Mouse (Mus musculus): ENCODE measurements around the gene Gm10260. TPM values are rescaled to one million over a fixed set of nuclear protein-coding genes. Genes with fewer than 3 reads are reported as not detected.

Gene Gm10260
- total RNA-seq (2021) (100 to 1,000 TPM; 214 to 241 TPM), polyA plus RNA-seq (2012; rRNA removed) (2.4 and 5.4 TPM in 2 replicates)
- long read RNA-seq, partial matches to known transcripts = 0 of 1 reads
- long read RNA-seq, other reads (novel, unspliced or antisense) = 0 of 1 reads

GRCm38 (mm10) chr13:97760532-97760931 lies at the start of gene Gm10260:
Gm10260 (minus strand) TSS chr13:97760632.
- DNase-seq = no peak

- no peak for DNase-seq
Observed at GRCm38 (mm10) chr13:97809828-97810227, 49.4 kb upstream of the Gm10260 start.

- DNase-seq = no peak
Observed at GRCm38 (mm10) chr13:97805907-97806306, 45.5 kb upstream of the Gm10260 start.

GRCm38 (mm10) chr13:97802386-97802785 lies 42.0 kb upstream of the Gm10260 start:
- DNase-seq = no peak

- no peak for DNase-seq
Observed at GRCm38 (mm10) chr13:97797462-97797861, 37.0 kb upstream of the Gm10260 start.

- no peak for DNase-seq
Observed at GRCm38 (mm10) chr13:97794780-97795179, 34.3 kb upstream of the Gm10260 start.

GRCm38 (mm10) chr13:97793932-97794331 lies 33.5 kb upstream of the Gm10260 start:
- no peak for DNase-seq

- DNase-seq = no peak
Observed at GRCm38 (mm10) chr13:97791664-97792063, 31.2 kb upstream of the Gm10260 start.

- no peak for DNase-seq
Observed at GRCm38 (mm10) chr13:97789782-97790450, 29.5 kb upstream of the Gm10260 start.

GRCm38 (mm10) chr13:97785167-97785835 lies 24.9 kb upstream of the Gm10260 start:
- no peak for DNase-seq

- no peak for DNase-seq
Observed at GRCm38 (mm10) chr13:97783423-97784143, 23.2 kb upstream of the Gm10260 start.

GRCm38 (mm10) chr13:97782063-97782462 lies 21.6 kb upstream of the Gm10260 start:
- no peak for DNase-seq

- DNase-seq = no peak
Observed at GRCm38 (mm10) chr13:97781637-97782036, 21.2 kb upstream of the Gm10260 start.

GRCm38 (mm10) chr13:97780556-97780955 lies 20.1 kb upstream of the Gm10260 start:
- no peak for DNase-seq

GRCm38 (mm10) chr13:97779657-97780445 lies 19.4 kb upstream of the Gm10260 start:
- DNase-seq = no peak

GRCm38 (mm10) chr13:97778698-97779194 lies 18.3 kb upstream of the Gm10260 start:
- DNase-seq = no peak

- no peak for DNase-seq
Observed at GRCm38 (mm10) chr13:97777667-97778066, 17.2 kb upstream of the Gm10260 start.

GRCm38 (mm10) chr13:97776702-97777101 lies 16.3 kb upstream of the Gm10260 start:
- peak; percentile 42 for DNase-seq

- no peak for DNase-seq
Observed at GRCm38 (mm10) chr13:97775907-97776306, 15.5 kb upstream of the Gm10260 start.

- DNase-seq = peak; percentile 28
Observed at GRCm38 (mm10) chr13:97774740-97775425, 14.5 kb upstream of the Gm10260 start.

GRCm38 (mm10) chr13:97769205-97769604 lies 8.8 kb upstream of the Gm10260 start:
- DNase-seq = no peak
